Mouse (Mus musculus) lung, postnatal 10 days (tissue): ENCODE results near the gene Pum1.

Experiments
- DNase-seq: peaks from one replicate; pipeline ENCODE4 v3.0.0; 2021

Gene Pum1

GRCm38 (mm10) chr4:130793180-130793501, 130.0 kb downstream of the Pum1 start:
- no peak for DNase-seq

GRCm38 (mm10) chr4:130794771-130795170, 131.7 kb downstream of the Pum1 start:
- no peak for DNase-seq

DNA sequence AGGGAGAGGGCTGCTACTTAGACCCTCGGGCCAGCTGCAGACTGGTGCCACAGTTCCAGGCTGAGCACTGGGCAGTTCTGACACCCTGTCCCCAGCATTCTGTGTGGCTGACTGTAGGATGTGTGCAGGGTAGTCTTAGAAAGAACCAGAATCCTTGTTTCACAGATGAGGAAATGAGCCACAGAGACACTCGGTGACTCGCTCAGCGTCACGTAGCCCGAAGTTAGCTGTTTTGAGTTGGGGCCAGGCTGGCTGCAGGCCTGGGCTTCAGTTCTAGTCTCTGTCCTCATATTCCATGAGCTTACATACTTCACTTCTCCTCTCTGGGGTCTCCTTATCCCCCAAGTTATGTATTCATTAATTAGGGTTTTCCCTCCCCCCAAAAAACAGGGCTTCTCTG, 132.8 kb downstream of the Pum1 start:
- no peak for DNase-seq

DNA sequence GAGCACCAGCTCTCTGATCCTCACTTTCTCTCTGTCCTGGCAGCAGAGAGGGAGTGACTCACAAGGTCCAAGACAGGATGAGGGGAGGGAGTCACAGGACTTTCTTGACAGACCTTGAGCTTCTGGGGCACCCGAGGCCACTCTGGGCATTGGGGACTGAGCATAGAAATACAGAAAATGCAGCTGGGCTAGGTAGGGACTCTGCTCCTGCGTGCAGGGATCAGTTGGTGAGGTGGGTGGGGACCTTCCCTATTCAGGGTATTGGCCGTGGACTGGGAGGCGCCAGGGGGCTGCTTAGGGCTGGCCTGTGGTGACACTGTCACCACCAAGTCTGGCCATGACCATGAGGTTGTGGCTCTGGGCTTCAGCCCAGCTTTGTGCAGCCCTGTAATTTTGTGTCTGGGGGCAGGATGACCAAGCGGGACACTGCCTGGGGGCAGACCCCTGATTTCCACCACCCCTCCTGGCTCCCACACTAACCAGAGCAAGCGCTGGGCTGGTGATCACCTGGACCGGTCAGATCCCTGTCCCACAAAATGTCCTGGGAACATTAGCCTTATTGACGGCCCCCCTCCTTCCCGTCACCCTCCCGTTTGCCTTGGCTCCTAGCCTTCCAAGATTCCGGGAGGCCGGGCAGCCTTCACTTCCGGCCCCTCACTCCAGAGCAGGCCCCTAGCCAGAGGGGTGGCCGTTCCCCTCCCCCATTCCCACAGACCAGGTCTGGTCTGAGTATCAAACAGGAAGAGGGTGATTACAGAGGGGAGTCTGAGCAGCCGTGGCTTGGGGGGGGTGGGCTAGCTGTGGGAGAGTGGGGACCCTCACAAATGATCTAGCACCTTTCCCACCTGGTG, 134.3 kb downstream of the Pum1 start:
- DNase-seq, result peak; percentile 77

GRCm38 (mm10) chr4:130798416-130798815, 135.3 kb downstream of the Pum1 start:
- DNase-seq, result peak; percentile 32

- peak; percentile 64 for DNase-seq
Measured at GRCm38 (mm10) chr4:130799118-130799517, 136.0 kb downstream of the Pum1 start.

DNA sequence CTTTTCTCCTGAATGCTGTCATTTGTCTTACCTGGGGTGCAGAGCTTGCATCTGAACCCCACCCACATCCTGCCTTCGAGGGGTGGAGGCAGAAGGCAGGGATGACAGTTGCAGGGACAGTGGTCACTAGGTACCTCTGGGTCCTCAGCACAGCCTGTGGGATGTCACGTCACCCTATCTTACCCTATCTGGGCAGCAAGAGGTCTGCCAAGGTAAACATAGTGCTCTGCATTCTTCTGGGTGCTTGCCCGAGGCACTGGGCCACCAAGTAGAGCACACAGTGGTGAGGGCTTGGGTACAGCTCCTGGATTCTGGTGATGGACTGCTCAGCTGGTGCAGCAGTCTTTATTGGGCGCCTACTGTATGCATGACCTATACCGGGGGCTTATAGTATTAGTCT, 136.5 kb downstream of the Pum1 start:
- DNase-seq, result no peak

DNA sequence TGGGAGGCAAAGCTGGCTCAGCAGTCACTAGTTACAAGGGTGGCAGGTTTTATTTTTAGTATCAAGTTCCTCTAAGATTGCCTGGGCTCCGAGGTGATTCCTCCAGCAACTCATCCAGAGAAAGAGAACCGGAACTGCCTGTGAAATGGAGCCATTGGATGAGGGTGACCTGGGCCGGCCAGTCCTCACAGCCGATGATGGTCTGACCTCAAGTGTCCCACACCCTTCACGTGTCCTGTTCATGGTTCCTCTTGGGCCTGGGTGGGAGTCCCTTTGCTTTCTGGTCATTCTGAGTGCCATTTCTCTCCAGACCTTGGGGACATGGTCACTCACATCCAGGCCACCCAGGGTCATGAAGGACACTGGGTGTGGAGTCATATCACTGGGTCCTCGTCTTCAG, 137.0 kb downstream of the Pum1 start:
- no peak for DNase-seq

GRCm38 (mm10) chr4:130801198-130801597, 138.1 kb downstream of the Pum1 start:
- no peak for DNase-seq

DNA sequence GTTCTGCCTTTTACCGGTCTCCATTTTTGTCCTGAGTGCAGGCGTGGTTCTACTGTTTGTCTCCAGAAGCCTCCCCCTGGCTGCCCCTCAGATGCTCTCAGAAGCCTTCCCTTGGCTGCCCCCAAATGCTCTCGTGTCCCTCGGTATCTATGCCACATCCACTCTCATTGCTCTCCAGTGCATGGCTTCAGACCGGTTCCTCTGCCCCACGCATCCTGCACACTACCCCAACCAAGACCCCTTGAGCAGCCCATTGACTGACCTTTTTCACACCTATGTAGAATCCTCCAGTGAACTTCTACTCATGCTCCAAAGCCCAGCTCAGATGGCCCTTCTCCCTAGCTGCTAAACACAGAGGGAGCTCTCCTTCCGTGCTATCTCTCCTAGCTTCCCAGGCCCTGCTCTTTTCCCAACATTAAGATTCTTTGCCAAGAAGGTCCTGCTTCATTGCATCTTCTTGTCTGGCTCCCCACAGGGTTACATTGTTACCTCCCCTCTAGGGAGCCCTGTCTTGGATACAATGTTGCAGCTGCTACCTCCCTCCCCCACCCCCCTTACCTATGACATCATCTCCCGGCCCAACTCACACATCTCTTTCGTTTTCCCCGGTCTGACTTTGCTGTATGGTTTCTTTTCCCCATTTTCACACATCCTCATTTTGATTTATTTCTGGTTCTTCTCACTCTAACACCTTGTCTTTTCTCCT, 138.7 kb downstream of the Pum1 start:
- no peak for DNase-seq

DNA sequence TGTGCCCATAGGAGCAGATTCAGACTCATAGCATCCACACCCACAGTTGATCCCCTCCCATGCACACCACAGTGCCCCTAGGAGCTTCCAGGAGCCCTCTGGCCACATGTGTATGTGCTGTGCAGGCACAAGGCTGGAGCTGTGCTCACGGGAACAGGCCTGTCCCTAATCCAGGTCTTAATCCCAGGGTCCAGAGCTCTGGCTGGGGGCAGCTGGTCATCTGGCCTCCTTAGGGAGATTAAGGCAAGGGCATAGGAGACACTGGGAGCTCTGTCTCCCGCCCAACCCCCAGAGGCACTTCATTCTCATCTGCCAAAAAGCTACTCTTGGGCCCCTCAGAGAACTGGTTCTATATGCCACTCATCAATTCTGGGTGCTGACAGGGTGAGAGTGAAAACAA, 140.5 kb downstream of the Pum1 start:
- DNase-seq, result no peak

DNA sequence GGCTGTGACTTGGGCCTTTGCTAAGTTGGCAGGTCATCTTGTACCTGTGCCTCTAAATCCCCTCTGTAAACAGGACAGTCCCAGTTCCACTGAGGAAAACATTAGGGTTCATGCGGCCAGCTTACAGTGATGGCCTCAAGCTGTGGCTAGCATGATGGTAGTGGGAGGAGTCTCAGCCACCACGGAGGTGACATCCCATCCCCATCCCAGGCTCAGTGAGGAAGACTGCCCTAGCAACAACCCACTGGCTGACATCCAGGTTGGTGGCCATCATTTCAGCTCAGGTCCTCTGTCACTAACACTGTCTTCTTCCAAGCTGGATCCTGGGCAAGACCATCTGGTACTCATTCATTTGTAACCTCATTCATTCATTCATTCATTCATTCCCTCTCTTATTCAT, 141.2 kb downstream of the Pum1 start:
- no peak for DNase-seq

- peak; percentile 39 for DNase-seq
Measured at GRCm38 (mm10) chr4:130804771-130805361, 141.7 kb downstream of the Pum1 start.

- DNase-seq, result no peak
Measured at GRCm38 (mm10) chr4:130805746-130806145, 142.6 kb downstream of the Pum1 start.

- no peak for DNase-seq
Measured at GRCm38 (mm10) chr4:130806746-130807145, 143.6 kb downstream of the Pum1 start.

- peak; percentile 39 for DNase-seq
Measured at GRCm38 (mm10) chr4:130809784-130810183, 146.7 kb downstream of the Pum1 start.

DNA sequence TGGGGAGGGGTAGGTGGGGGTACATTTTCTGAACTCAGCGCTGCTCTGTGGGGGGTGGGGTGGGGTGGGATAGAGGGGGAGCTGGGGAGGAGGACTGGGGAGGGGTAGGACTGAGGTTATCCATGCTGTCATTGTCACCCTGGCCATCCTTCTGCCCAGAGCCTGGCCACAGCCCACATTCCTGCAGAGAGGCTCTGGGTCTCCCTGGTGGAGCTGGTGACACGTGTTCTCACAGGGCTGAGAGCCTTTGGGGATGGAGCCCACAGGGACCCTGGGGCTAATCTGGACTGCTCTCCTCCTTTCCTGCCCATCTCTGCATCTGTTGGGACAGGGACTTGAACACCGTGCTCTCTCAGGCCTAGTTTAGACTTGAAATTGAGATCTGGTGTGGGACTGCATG, 147.7 kb downstream of the Pum1 start:
- no peak for DNase-seq

GRCm38 (mm10) chr4:130811385-130811784, 148.3 kb downstream of the Pum1 start:
- DNase-seq, result no peak

DNA sequence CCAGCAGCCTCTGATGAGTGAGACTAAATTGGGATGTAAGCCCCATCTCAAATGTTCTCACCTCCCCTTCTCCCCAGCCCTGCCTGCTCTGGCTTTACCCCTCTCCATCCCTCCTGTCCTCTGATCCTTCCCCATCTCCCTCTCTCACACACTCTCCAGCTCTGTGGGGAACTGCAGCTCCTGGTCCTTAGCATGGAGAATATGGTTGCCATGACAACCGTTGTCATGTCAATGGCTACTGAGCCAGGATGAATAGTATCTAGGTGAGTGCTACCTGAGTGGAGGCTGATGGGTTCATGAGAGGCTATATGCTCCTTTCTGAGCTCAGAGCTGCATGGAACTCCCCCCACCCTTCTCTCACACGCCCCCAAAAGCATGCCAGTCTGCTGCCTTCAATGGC, 150.8 kb downstream of the Pum1 start:
- DNase-seq, result no peak

DNA sequence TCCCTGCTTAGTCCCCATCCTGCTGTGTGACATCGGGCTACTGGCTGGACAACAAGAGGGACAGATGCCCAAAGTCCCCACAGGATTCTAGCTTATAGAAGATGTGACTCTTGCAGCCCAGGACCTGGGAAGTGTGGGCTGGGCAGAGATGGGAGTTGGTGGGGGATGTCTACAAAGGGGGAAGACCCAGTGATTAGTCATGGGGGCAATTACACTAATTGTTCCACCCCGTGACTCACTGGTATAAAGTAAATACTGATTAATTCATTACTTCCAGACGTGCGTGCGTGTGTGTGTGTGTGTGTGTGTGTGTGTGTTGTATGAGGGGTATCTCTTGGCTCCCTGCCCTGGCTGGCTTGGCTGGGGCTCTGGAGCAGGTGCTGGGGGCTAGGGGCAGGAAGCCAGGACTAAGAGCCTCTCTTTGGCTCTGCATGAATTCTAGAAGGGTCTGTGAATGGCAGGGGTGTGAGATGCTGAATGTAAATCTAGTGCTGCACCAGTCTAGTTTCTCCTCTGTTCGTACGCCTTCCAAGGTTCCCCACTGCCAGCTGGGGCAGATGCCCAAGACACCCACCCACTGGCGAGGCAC, 151.7 kb downstream of the Pum1 start:
- DNase-seq, result no peak

DNA sequence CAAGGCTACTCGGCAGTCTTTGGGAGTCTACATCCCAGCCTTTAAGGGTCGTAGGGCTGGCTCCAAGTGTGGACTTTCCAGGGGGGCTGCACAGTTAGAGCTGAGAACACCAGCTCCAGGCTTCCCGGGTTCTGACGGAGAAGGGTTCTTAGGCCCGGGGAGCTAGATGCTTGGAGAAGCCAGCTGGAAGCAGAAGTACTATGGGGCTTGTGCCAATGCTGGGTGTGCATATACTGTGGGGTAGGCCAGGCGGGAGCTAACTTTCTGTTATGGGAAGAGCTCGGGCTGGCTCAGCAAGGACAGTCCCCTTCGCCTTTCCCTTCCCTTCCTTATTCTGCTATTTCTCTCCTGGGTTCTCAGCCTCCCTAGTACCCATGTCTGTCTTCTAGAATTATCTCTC, 152.7 kb downstream of the Pum1 start:
- peak; percentile 77 for DNase-seq

DNA sequence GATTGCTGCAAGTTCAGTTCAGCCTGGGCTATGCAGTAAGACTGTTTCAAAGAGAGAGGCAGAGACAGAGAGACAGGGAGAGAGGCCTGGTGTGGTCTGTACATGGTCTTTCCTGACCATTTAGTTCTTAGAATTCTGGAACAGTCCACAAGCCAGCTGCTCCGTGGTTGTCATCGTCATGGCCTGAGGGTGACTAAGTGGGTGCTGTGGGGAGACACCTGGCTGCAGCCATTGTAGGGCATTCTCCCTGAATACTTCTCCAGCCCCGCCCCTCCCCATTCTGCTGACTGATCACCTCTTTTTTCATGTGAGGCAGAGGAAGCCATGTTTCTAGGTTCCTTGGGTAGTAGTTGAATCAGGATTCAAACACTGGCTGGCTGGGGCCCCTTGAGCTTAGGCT, 156.7 kb downstream of the Pum1 start:
- DNase-seq, result no peak

DNA sequence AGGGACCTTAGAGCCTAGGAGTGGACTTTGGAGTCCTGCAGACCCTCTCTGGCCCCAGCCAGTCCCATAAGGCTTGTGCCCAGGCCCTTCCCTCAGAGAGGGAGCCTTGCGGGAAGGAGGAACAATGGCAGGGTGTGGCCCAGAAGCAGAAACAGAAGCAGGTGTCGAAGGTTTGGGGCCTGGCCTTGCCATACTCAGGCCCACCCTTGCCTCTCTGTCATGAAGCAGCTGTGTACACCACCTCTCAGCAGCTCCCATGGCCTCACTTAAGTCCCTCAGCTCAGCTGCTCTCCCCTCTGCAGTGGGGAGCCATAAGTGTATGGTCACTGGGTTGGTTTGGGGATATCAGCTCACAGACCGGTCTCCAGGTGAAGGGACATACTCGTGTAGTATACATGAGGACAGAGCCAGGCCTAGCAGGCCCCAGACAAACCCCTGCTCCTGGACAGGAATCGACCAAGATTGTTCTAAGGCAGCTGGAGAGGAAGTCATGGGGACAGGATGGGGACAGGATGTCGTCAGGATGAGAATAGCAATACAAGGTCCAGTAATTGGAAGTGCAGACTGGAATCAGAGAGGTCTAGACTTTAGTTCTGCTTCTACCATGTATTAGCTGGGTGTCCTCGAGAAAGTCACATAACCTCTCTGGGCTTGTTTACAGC, 157.6 kb downstream of the Pum1 start:
- DNase-seq, result no peak
